Mouse (Mus musculus) granulocyte monocyte progenitor cell, adult 5-6 weeks (primary cell): ENCODE data around the gene Rnf133. TPM values are rescaled to one million over a fixed set of nuclear protein-coding genes. Genes with fewer than 3 reads are reported as not detected.

ENCODE experiments used
- ATAC-seq: replicated peaks from 2 replicates; pipeline ENCODE4 v1.8.0; 2016; ENCODE audit warnings: mild to moderate bottlenecking, moderate TSS enrichment, inconsistent platforms; ENCODE audit not compliant: poor library complexity, severe bottlenecking
- total RNA-seq, 2 experiments: library from RNA; stranded (forward) in 1 of 2; stranded (reverse) in 1 of 2; fragments of 200-712, 200-1000 nt in 1 of 2; fragments of >200 nt in 1 of 2; fragmentation: Nextera tagmentation in 1 of 2; gene quantifications; 2 replicates each; pipeline ENCODE4 v1.2.3; 2014 to 2017

Gene Rnf133
- not detected in 2 replicates for total RNA-seq (2014; fragmentation: Nextera tagmentation)
- total RNA-seq (2017) = not detected in 2 replicates

DNA sequence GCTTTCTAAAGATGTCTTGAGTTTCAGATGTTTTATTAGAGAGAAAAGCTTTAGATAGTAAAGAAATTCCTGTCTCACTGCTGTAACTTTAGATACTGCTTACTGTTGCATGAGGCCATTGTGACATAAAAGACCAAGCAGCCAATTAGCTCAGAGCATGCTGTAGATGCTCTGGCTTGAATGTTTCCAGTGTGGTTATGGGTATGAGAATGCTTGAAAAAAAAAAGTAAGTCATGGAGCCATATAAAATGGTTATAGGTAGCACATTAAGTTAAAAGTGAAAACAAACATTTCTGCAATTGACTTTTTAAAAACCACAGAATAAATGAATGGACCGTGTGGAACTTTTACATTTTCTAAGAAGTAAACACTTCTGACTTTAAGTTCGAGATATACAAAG lies at the start of gene Rnf133:
Rnf133 (minus strand) TSS at position 101 of the 400 bp plus-strand sequence.
- ATAC-seq = no peak

DNA sequence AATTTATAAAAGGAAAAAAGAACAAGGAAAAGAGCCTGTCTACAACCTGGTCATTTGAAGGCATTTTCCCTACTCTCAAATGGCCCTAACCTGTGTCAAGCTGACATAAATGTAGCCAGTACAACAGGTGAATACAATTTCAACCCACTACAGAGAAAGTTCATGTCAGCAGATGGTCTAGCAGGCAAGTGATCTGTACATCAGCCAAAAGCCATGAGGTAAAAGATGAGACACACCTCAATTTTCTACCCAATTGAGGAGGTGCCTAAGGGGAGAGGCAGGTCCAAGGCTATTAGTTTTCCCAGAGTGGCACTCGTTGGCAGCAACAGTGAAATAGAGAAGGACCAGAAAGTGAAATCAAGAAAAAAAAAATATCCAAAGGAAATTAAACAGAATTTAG lies 28.1 kb upstream of the Rnf133 start:
- ATAC-seq = no peak

- ATAC-seq = no peak
Observed at GRCm38 (mm10) chr6:23655036-23655435, 4.9 kb upstream of the Rnf133 start, which contains the start of gene Rnf148. Rnf148 (minus strand) TSS chr6:23655136.

DNA sequence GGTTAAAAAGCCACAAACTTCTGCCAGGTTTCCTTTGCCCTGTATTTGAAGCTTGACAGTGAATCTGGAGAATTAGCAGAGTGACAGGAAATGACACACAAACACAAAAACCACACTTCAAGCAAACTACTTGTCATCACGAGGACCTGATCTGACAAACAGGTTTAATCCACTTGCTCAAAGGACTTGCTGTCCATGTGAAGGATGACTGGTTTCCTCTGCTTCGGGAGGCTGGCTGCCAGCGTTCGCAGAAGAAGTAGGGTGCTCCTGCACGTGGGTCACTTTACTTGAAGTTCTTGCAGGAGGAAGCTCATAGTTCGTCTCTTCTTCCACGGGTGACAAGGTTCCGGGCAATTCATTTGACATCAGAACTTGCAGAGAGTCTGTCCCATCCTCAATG lies 1.4 kb downstream of the Rnf133 start:
- ATAC-seq = no peak; the same call in 1 of the 2 replicates

- ATAC-seq = no peak
Observed at GRCm38 (mm10) chr6:23647627-23648247, 2.4 kb downstream of the Rnf133 start.

DNA sequence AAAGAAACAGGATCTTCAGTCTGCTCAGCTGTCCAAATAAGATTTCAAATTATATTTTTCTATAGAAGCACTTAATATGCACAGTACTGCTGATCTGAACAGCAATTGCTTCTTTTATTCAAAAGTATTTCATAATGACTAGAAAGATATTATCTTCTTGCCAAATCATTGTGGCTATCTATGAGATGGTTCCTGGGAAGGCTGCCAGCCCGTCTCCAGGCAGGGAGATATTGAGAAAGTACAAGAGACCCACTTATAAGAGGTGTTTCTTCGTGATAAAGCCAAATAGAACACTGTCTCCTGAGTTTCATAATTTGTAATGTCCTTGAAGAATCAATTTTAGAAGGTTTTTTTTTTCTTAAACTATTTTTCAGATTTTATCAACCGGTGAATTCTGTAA lies 13.0 kb downstream of the Rnf133 start:
- peak; percentile 59 for ATAC-seq

DNA sequence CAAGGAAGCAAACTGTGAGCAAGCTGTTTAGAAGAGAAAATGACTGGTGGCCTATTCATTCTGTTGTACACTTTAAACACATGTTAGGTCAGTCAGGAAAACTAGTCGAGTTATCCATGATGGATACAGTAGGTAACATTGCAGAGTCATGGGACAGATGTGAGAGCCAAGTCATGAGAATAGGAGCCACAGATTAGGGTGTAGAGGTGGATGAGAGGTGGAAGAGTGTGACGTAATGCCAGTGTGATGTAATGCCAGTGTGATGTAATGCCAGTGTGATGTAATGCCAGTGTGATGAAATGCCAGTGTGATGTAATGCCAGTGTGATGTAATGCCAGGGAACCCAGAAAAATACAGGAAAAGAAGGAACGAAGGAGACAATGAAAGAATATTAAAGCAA lies 14.9 kb downstream of the Rnf133 start:
- peak; percentile 81 for ATAC-seq

GRCm38 (mm10) chr6:23634016-23634415 lies 16.1 kb downstream of the Rnf133 start:
- no peak for ATAC-seq

DNA sequence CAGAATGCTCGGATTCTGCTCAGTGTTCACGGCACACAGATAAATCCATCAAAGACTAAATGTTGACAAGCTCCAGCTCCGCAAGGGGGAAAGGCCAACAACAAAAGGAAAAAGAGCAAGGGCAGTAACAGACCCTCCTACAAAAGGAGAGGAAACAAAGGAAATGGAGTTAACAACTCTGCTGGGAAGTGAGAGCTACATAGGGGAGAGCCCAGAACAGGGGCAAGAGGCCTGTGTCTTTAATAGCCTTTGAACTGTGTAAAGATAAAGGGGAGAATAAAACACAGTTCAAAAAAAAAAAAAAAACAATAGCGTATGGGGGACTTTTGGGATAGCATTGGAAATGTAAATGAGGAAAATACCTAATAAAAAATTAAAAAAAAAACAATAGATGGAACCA lies 19.6 kb downstream of the Rnf133 start:
- ATAC-seq = no peak

Other genes with a start within 250 kb of the Rnf133 start
- not detected in 2 replicates for gene Rnf148, start 4.8 kb upstream of the Rnf133 start, total RNA-seq (2014; fragmentation: Nextera tagmentation)
- not detected in 2 replicates for gene Rnf148, start 4.8 kb upstream of the Rnf133 start, total RNA-seq (2017)
- 0.92 TPM in 1 of 2 replicates, not detected in the other for gene Cadps2, start 189.1 kb upstream of the Rnf133 start, total RNA-seq (2014; fragmentation: Nextera tagmentation)
- gene Cadps2, start 189.1 kb upstream of the Rnf133 start, total RNA-seq (2017) = 0.52 and 0.93 TPM in 2 replicates